Mouse (Mus musculus): ENCODE measurements at regions not wholly inside any gene's neighbourhood (a gene's known extent, or its start where the extent isn't known, plus 50 kb on each side); places are given as distances from the start of the nearest gene placed in this dataset.

DNA sequence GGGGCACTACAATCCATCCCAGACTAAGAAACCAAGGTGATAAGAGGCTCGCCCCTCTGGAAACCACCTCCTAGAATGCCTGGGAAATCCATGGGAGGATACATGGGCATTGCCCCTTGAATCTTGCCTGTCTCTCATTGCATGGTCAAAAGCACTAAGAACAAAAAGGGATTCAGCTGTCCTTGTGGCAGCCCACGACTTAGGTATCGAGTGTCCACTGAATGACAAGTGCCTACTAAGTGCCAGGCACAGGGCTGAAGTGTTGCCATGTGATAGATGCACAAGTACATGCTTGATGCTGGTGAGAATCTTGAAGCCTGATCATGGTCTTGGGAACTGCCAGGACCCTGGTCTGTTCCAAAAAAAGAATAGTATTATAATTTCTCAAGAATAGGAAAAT is 371.9 kb downstream of the Osr1 start:
- Histone ChIP-seq H3K4me1 (no peaks in the 10 kb centered on the region), H3K4me2 (replicated peaks) (no peak overlapping the region), H3K9ac (no peak overlapping the region), H3K27ac (no peak overlapping the region), H3K36me3 (no peaks in the 10 kb centered on the region), H3K4me3 (no peak overlapping the region), H3K9me3 (no peaks in the 10 kb centered on the region), H3K27me3 (no peaks in the 10 kb centered on the region)
- 91% methylated on average over 3 of the region's 3 CpGs for WGBS
- no peak for ATAC-seq (ENCODE audit: insufficient number of reproducible peaks, insufficient read depth, low FRiP score, low TSS enrichment)

DNA sequence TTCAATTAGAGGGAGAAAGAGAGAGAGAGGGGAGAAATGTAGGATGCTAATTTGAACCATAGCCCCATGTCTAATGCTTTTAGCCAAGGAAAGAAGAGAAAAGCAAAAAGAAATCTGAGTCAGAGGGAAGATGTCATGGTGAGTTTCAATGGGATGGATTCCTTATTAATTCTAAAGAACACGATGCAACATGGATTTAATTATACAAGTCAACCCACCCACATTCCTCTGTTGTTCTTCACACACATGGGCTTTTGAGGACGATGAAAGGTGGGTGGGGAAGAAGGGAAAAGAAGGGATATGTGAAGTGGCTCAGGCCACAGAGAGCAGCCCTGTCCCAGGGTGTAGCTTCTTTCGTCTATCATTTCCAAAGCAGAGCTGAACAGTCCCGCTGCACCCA is 378.9 kb downstream of the Osr1 start:
- no peak overlapping the region for H3K4me3 ChIP-seq
- no peak overlapping the region for H3K4me2 ChIP-seq (replicated peaks)
- no peak overlapping the region for H3K9ac ChIP-seq
- H3K36me3 ChIP-seq = no peaks in the 10 kb centered on the region
- no peak overlapping the region for H3K27ac ChIP-seq
- peaks cover 4% of the 10 kb centered on the region; the same call in 1 of the 2 replicates for H3K4me1 ChIP-seq
- WGBS = 35% methylated on average over 4 of the region's 4 CpGs
- ATAC-seq (ENCODE audit: insufficient number of reproducible peaks, insufficient read depth, low FRiP score, low TSS enrichment) = no peak
- H3K27me3 ChIP-seq = no peaks in the 10 kb centered on the region
- H3K9me3 ChIP-seq = no peaks in the 10 kb centered on the region

DNA sequence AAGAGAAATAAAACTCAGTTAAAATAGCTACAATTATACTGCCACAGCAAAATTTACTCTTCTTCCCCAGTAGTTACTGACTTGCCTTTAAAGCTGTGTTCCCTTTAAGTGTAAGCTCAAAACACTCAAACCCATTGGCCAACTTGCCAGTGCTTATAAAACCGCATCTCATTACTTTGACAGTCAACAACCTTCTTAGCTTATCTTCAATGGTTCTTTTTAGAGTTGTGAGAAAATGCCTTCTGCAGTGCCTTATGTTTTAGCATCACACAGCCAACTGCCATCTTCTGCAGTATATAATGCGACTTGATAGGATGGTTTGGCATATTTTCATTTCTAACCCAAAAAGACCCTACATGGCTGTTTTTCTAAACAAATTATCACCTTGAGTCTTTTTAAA is 382.5 kb downstream of the Osr1 start:
- 91% methylated on average over 2 of the region's 2 CpGs for WGBS
- no peak overlapping the region for H3K4me3 ChIP-seq
- ATAC-seq (ENCODE audit: insufficient number of reproducible peaks, insufficient read depth, low FRiP score, low TSS enrichment) = no peak
- H3K4me1 ChIP-seq = peaks cover 4% of the 10 kb centered on the region; the same call in 1 of the 2 replicates
- no peaks in the 10 kb centered on the region for H3K27me3 ChIP-seq
- H3K36me3 ChIP-seq = no peaks in the 10 kb centered on the region
- no peaks in the 10 kb centered on the region for H3K9me3 ChIP-seq
- H3K9ac ChIP-seq = no peak overlapping the region
- no peak overlapping the region for H3K4me2 ChIP-seq (replicated peaks)
- no peak overlapping the region for H3K27ac ChIP-seq

DNA sequence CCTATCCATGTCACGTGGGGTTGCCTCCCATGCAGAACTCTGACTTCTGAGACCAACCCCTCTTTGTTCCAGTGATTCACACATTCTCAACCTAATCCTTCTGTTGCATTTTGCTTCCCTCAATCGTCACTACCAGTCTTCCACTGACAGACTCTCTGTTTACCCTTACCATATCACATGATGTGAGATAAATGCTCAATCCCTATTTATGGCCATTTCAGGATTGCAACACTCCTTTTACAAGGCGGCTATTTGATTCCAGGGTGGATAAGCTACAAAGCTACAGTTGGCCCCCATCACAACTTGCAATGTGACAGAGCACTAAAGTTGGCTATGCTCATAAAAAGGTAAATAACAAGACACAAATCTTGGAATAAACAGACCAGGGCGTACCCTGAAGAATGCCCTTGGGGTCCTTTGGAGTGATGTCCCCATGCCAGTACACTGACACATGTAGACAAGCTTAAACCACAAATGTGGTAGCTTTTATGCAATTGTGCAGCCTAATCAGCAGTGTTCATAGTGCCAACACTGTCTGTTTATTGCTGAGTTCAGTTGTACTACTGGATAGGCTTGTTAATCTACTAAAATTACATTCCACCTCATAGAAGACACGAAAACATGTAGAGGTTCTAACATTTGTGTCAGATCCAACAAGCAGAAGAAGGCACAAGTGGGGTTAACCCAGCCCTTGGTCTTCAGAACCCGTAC is 384.4 kb downstream of the Osr1 start:
- Histone ChIP-seq H3K9me3 (no peaks in the 10 kb centered on the region), H3K27ac (no peak overlapping the region), H3K4me1 (no peaks in the 10 kb centered on the region), H3K9ac (no peak overlapping the region), H3K4me2 (replicated peaks) (no peak overlapping the region), H3K36me3 (no peaks in the 10 kb centered on the region), H3K4me3 (no peak overlapping the region), H3K27me3 (no peaks in the 10 kb centered on the region)
- WGBS = 79% methylated on average over 6 of the region's 6 CpGs
- no peak for ATAC-seq (ENCODE audit: insufficient number of reproducible peaks, insufficient read depth, low FRiP score, low TSS enrichment)

DNA sequence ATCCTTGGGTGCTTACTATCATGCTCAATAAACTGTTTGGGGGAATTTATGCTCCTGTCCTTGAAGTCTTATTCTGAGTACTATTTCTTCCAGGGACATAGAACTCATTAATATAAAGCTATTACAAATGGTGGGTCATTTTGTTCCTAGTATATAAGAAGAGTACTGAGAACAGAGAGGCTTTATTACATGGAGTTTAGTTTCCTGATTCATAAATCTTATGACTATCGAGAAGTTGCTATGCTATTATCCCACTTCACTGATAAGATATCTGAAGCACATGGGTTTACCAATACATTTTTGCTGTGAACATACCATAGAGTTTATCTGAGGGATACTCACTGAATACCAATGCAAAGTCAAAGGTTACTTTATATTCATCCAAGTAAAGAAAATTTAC is 399.5 kb downstream of the Osr1 start:
- Histone ChIP-seq H3K4me3 (no peak overlapping the region), H3K4me2 (replicated peaks) (no peak overlapping the region), H3K36me3 (no peaks in the 10 kb centered on the region), H3K27ac (no peak overlapping the region), H3K9ac (no peak overlapping the region), H3K9me3 (no peaks in the 10 kb centered on the region), H3K4me1 (no peaks in the 10 kb centered on the region), H3K27me3 (no peaks in the 10 kb centered on the region)
- no peak for ATAC-seq (ENCODE audit: insufficient number of reproducible peaks, insufficient read depth, low FRiP score, low TSS enrichment)
- WGBS = 95% methylated on average over 1 of the region's 1 CpGs

DNA sequence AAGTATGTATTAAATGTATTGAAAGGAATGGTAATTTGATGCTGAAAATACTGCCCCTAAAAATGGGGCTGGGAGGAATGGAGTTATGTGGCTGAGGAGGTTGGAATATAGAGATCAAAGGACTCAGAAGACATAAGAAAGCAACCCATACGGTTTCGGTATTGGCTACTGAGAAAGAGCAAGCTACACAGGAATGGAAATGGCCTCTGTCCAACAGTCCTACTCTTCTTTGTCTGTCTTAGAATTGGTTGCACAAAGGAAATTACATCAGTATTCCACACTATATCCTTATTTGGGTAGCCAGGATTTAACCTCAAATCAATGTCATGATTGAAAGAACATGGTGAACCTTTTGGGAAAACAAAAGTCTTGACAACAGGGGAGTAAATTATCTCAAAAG is 399.0 kb upstream of the Nt5c1b start:
- Histone ChIP-seq H3K36me3 (no peaks in the 10 kb centered on the region), H3K27ac (no peak overlapping the region), H3K9ac (no peak overlapping the region), H3K9me3 (no peaks in the 10 kb centered on the region), H3K4me2 (replicated peaks) (no peak overlapping the region), H3K27me3 (no peaks in the 10 kb centered on the region), H3K4me3 (no peak overlapping the region), H3K4me1 (no peaks in the 10 kb centered on the region)
- WGBS = 76% methylated on average over 2 of the region's 2 CpGs
- ATAC-seq (ENCODE audit: insufficient number of reproducible peaks, insufficient read depth, low FRiP score, low TSS enrichment) = no peak

DNA sequence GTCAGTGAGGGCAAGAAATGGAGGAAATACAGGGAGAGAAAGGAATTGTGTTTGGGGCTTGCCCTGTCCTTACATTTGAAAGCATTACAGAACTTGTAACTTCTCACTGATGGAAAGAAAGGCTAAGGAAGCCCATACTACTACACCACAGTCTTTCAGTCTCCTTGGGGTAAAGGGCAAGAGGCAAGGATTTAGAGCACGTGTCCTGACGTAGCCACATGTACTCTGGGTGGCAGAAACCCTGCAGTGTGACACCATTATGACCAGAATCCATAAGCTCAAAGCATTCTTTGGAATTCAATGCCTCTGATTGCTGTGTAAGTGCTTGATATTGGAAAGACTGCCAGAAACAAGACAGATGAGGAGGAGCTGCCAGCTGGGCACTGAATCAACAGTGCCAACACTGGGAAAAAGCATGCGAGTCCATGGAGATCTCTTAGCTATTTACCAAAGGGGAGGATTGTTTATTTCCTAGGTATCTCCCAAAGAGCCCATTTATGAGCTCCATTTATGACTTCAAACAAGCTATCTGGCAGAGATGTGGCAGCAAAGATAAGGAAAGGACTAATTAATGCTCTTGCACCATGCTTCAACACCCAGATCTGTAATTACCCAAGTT is 391.2 kb upstream of the Nt5c1b start:
- Histone ChIP-seq H3K27me3 (no peaks in the 10 kb centered on the region), H3K36me3 (no peaks in the 10 kb centered on the region), H3K9me3 (no peaks in the 10 kb centered on the region), H3K27ac (no peak overlapping the region), H3K4me3 (no peak overlapping the region), H3K4me1 (peaks cover 3% of the 10 kb centered on the region; the same call in 1 of the 2 replicates), H3K4me2 (replicated peaks) (no peak overlapping the region), H3K9ac (no peak overlapping the region)
- 80% methylated on average over 3 of the region's 3 CpGs for WGBS
- no peak for ATAC-seq (ENCODE audit: insufficient number of reproducible peaks, insufficient read depth, low FRiP score, low TSS enrichment)

DNA sequence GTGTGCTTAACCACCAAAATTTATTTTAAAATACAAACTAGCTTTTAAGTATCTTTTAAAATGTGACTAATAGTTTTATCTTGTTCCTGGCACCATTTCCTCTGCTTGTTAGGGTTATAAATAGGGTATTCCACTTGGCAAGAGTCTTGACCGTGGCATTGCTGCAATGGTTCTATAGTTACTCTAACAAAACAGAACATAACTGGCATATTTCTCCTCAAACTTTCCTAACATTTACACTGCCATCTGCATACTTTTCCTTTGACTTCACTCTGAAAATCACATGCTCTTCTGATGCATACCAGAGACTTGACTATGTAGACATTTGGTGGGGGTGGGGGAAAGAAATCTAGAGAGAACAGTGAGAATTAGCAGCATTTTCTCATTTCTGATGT is 390.7 kb upstream of the Nt5c1b start:
- Histone ChIP-seq H3K9ac (no peak overlapping the region), H3K4me3 (no peak overlapping the region), H3K27ac (no peak overlapping the region), H3K36me3 (no peaks in the 10 kb centered on the region), H3K27me3 (no peaks in the 10 kb centered on the region), H3K4me2 (replicated peaks) (no peak overlapping the region), H3K9me3 (no peaks in the 10 kb centered on the region), H3K4me1 (peaks cover 3% of the 10 kb centered on the region; the same call in 1 of the 2 replicates)
- no peak for ATAC-seq (ENCODE audit: insufficient number of reproducible peaks, insufficient read depth, low FRiP score, low TSS enrichment)
- WGBS = 59% methylated on average over 1 of the region's 1 CpGs

DNA sequence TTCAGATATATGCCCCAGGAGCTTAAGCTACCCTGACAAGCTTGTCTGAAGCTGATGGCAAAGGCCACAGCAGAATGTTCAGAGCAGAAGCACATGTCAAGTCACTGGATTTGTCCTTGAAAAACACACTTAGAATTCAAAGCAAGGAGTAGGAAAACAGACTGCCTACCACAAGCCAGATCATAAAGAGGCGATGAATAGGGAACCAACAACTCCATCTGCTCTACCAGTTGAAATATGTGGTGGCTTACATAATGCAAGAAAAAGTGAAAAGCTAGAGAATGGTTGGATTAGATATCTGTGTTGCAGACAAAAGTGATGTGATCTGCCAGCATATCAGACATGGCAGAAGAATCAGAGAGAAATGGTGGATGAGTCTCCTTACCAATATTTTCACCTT is 378.5 kb upstream of the Nt5c1b start:
- no peak overlapping the region for H3K9ac ChIP-seq
- H3K9me3 ChIP-seq = no peaks in the 10 kb centered on the region
- H3K4me1 ChIP-seq = no peaks in the 10 kb centered on the region
- no peak overlapping the region for H3K4me3 ChIP-seq
- WGBS = 87% methylated on average over 1 of the region's 1 CpGs
- no peaks in the 10 kb centered on the region for H3K27me3 ChIP-seq
- ATAC-seq (ENCODE audit: insufficient number of reproducible peaks, insufficient read depth, low FRiP score, low TSS enrichment) = no peak
- no peak overlapping the region for H3K27ac ChIP-seq
- H3K36me3 ChIP-seq = no peaks in the 10 kb centered on the region
- H3K4me2 ChIP-seq (replicated peaks) = no peak overlapping the region

DNA sequence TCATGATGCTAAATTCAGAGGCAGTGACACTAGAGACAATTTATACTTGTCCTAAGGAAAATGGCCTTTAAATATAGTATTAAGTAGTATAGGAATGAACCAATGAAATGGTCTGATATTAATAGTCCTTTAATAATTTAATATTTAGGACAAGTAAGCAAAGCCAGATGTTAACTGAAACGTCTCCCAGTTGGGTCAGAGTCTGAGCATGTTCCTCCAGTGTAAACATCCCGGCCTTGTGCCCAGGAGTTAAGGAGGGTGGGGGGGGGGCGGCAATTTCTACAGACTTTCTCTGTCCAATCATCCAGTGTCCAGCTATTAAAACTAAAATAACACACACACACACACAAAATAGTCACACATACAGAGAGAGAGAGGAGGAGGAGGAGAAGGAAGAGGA is 374.1 kb upstream of the Nt5c1b start:
- no peak for ATAC-seq (ENCODE audit: insufficient number of reproducible peaks, insufficient read depth, low FRiP score, low TSS enrichment)
- H3K4me1 ChIP-seq = peaks cover 6% of the 10 kb centered on the region; the same call in 1 of the 2 replicates
- H3K36me3 ChIP-seq = no peaks in the 10 kb centered on the region
- H3K4me3 ChIP-seq = no peak overlapping the region
- WGBS = 40% methylated on average over 3 of the region's 3 CpGs
- no peaks in the 10 kb centered on the region for H3K27me3 ChIP-seq
- H3K4me2 ChIP-seq (replicated peaks) = no peak overlapping the region
- H3K9me3 ChIP-seq = no peaks in the 10 kb centered on the region
- H3K9ac ChIP-seq = no peak overlapping the region
- no peak overlapping the region for H3K27ac ChIP-seq

DNA sequence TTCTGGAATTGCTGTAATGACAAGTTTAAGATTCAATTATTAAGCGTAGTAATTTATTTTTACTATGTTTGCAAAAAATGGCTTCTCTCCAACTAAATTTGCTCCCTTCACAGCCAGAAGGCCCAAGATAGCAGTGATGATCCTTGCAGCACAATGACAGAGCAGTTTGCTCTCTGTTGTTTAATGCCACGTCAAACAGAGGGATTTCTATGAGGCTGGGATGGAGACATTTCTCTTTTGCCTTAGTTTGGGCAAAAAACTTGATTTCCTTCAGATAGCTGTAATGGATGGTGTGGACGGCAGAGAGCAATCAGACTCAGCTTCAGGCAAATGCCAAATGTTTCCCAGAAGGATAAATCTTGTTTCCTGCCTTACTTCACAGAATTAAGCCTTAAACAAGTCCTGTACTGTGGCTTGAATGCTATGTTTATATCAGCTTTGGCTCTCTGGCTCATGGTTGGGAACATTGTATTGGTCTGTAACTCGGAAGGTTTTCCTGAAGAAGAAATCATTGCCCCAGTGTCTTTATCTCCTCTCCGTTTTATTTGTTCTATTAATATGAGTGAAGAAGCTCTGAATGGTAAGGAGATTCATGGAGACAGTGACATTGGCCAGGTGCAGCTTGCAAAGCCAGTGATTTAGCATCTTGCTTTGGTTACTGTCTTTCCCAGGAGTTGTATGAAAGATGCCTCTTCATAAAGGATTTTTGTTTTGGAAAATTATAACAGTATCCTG is 373.2 kb upstream of the Nt5c1b start:
- Histone ChIP-seq H3K4me2 (replicated peaks) (no peak overlapping the region), H3K4me1 (peaks cover 6% of the 10 kb centered on the region; the same call in 1 of the 2 replicates), H3K9me3 (no peaks in the 10 kb centered on the region), H3K4me3 (no peak overlapping the region), H3K36me3 (no peaks in the 10 kb centered on the region), H3K27me3 (no peaks in the 10 kb centered on the region), H3K9ac (no peak overlapping the region), H3K27ac (no peak overlapping the region)
- WGBS = 66% methylated on average over 5 of the region's 5 CpGs
- no peak for ATAC-seq (ENCODE audit: insufficient number of reproducible peaks, insufficient read depth, low FRiP score, low TSS enrichment)

DNA sequence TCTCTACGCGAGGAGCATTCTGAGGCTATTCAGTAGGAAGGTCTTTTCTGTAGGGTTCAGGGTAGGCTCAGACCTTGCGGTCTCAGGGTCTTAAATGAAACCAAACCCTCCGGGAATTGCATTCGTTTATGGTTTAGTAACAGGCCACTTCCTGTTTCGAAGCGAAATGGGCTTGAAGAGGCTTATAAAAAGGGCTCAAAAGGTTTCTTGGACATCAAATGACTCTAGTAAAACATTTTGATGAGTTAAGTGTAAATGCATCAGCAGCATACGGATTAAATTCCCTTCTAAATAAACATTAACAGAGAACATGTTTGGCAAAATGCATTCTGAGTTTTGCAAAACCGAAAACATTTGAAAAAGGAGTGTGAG is 372.6 kb upstream of the Nt5c1b start:
- Histone ChIP-seq H3K36me3 (no peaks in the 10 kb centered on the region), H3K4me2 (replicated peaks) (no peak overlapping the region), H3K4me3 (no peak overlapping the region), H3K27ac (no peak overlapping the region), H3K4me1 (peaks cover 6% of the 10 kb centered on the region; the same call in 1 of the 2 replicates), H3K27me3 (no peaks in the 10 kb centered on the region), H3K9me3 (no peaks in the 10 kb centered on the region), H3K9ac (no peak overlapping the region)
- ATAC-seq (ENCODE audit: insufficient number of reproducible peaks, insufficient read depth, low FRiP score, low TSS enrichment) = no peak
- WGBS = 40% methylated on average over 9 of the region's 9 CpGs

Data from embryonic facial prominence, embryonic 12.5 days (tissue).